Mouse (Mus musculus): ENCODE measurements around the gene Oxsm. TPM values are rescaled to one million over a fixed set of nuclear protein-coding genes. Genes with fewer than 3 reads are reported as not detected.
A peak's percentile ranks its signal among the peaks of the same experiment; 100 is the strongest.

Oxsm gene
- polyA plus RNA-seq, 1 experiment = 3.7 TPM

- Histone ChIP-seq H3K27me3 (ENCODE audit: control insufficient read depth, insufficient read depth, insufficient read length) (no peaks in the 10 kb centered on the region), H3K4me3 (no peak overlapping the region), H3K36me3 (ENCODE audit: control insufficient read depth, insufficient read depth) (no peaks in the 10 kb centered on the region), H3ac (ENCODE audit: control insufficient read depth, insufficient read length) (no peak overlapping the region), H3K4me2 (ENCODE audit: low read depth) (peak overlapping the region; percentile 59), H3K79me2 (ENCODE audit: control insufficient read depth, insufficient read depth) (no peaks in the 10 kb centered on the region)
- no peak for TF ChIP-seq MYOD1 (IDR thresholded peaks at IDR 0.05; ENCODE audit: control insufficient read depth in 1 of 3, insufficient read length in 2 of 3, low read depth in 2 of 3)
- peak in 1 of 3 experiments; percentile 43 for TF ChIP-seq MYOG (IDR thresholded peaks at IDR 0.05; ENCODE audit: control insufficient read depth in 1 of 3, insufficient read depth in 1 of 3, insufficient read length in 2 of 3, low read depth in 2 of 3)
Measured at GRCm38 (mm10) chr14:16200969-16201638, 48.5 kb downstream of the Oxsm start.

GRCm38 (mm10) chr14:16200220-16200912, 49.2 kb downstream of the Oxsm start:
- no peaks in the 10 kb centered on the region for H3K79me2 ChIP-seq (ENCODE audit: control insufficient read depth, insufficient read depth)
- no peak overlapping the region for H3ac ChIP-seq (ENCODE audit: control insufficient read depth, insufficient read length)
- no peaks in the 10 kb centered on the region for H3K27me3 ChIP-seq (ENCODE audit: control insufficient read depth, insufficient read depth, insufficient read length)
- no peaks in the 10 kb centered on the region for H3K36me3 ChIP-seq (ENCODE audit: control insufficient read depth, insufficient read depth)
- no peak overlapping the region for H3K4me3 ChIP-seq
- TF ChIP-seq POLR2A (IDR thresholded peaks at IDR 0.05; ENCODE audit: insufficient read length, low read depth) (no peak), CEBPB (IDR thresholded peaks at IDR 0.05; ENCODE audit: insufficient read depth, poor library complexity, severe bottlenecking) (no peak), TCF12 (IDR thresholded peaks at IDR 0.05; ENCODE audit: insufficient read depth, poor library complexity, severe bottlenecking) (no peak), REST (IDR thresholded peaks at IDR 0.05; ENCODE audit: insufficient read depth, insufficient read length) (no peak), POLR2AphosphoS2 (IDR thresholded peaks at IDR 0.05; ENCODE audit: insufficient read length, low read depth) (no peak), MYOG (IDR thresholded peaks at IDR 0.05; ENCODE audit: control insufficient read depth in 1 of 3, insufficient read depth in 1 of 3, insufficient read length in 2 of 3, low read depth in 2 of 3) (no peak), TCF3 (IDR thresholded peaks at IDR 0.05; ENCODE audit: insufficient read length, low read depth) (no peak), USF1 (IDR thresholded peaks at IDR 0.05; ENCODE audit: low read depth) (no peak), E2F4 (IDR thresholded peaks at IDR 0.05; ENCODE audit: insufficient read depth) (no peak), MYOD1 (IDR thresholded peaks at IDR 0.05; ENCODE audit: control insufficient read depth in 1 of 3, insufficient read length in 2 of 3, low read depth in 2 of 3) (no peak)
- peak overlapping the region; percentile 59 for H3K4me2 ChIP-seq (ENCODE audit: low read depth)

GRCm38 (mm10) chr14:16196518-16196917, 53.1 kb downstream of the Oxsm start:
- TF ChIP-seq REST (IDR thresholded peaks at IDR 0.05; ENCODE audit: insufficient read depth, insufficient read length) (no peak), MYOD1 (IDR thresholded peaks at IDR 0.05; ENCODE audit: control insufficient read depth in 1 of 3, insufficient read length in 2 of 3, low read depth in 2 of 3) (no peak), POLR2AphosphoS2 (IDR thresholded peaks at IDR 0.05; ENCODE audit: insufficient read length, low read depth) (no peak), TCF3 (IDR thresholded peaks at IDR 0.05; ENCODE audit: insufficient read length, low read depth) (no peak), TCF12 (IDR thresholded peaks at IDR 0.05; ENCODE audit: insufficient read depth, poor library complexity, severe bottlenecking) (no peak), POLR2A (IDR thresholded peaks at IDR 0.05; ENCODE audit: insufficient read length, low read depth) (no peak)
- Histone ChIP-seq H3ac (ENCODE audit: control insufficient read depth, insufficient read length) (no peak overlapping the region), H3K4me2 (ENCODE audit: low read depth) (no peak overlapping the region), H3K36me3 (ENCODE audit: control insufficient read depth, insufficient read depth) (no peaks in the 10 kb centered on the region), H3K79me2 (ENCODE audit: control insufficient read depth, insufficient read depth) (no peaks in the 10 kb centered on the region), H3K27me3 (ENCODE audit: control insufficient read depth, insufficient read depth, insufficient read length) (no peaks in the 10 kb centered on the region), H3K4me3 (no peak overlapping the region)

- H3ac ChIP-seq (ENCODE audit: control insufficient read depth, insufficient read length) = no peak overlapping the region
- no peaks in the 10 kb centered on the region for H3K36me3 ChIP-seq (ENCODE audit: control insufficient read depth, insufficient read depth)
- no peaks in the 10 kb centered on the region for H3K27me3 ChIP-seq (ENCODE audit: control insufficient read depth, insufficient read depth, insufficient read length)
- no peak overlapping the region for H3K4me3 ChIP-seq
- H3K4me2 ChIP-seq (ENCODE audit: low read depth) = no peak overlapping the region
- no peak for TF ChIP-seq POLR2A (IDR thresholded peaks at IDR 0.05; ENCODE audit: insufficient read length, low read depth)
- no peak for TF ChIP-seq TCF3 (IDR thresholded peaks at IDR 0.05; ENCODE audit: insufficient read length, low read depth)
- no peak for TF ChIP-seq TCF12 (IDR thresholded peaks at IDR 0.05; ENCODE audit: insufficient read depth, poor library complexity, severe bottlenecking)
- TF ChIP-seq POLR2AphosphoS2 (IDR thresholded peaks at IDR 0.05; ENCODE audit: insufficient read length, low read depth) = no peak
- TF ChIP-seq MYOG (IDR thresholded peaks at IDR 0.05; ENCODE audit: control insufficient read depth in 1 of 3, insufficient read depth in 1 of 3, insufficient read length in 2 of 3, low read depth in 2 of 3) = no peak
- no peaks in the 10 kb centered on the region for H3K79me2 ChIP-seq (ENCODE audit: control insufficient read depth, insufficient read depth)
Measured at GRCm38 (mm10) chr14:16195486-16195885, 54.1 kb downstream of the Oxsm start.

GRCm38 (mm10) chr14:16194125-16194524, 55.5 kb downstream of the Oxsm start:
- Histone ChIP-seq H3K4me3 (no peak overlapping the region), H3K36me3 (ENCODE audit: control insufficient read depth, insufficient read depth) (no peaks in the 10 kb centered on the region), H3K79me2 (ENCODE audit: control insufficient read depth, insufficient read depth) (no peaks in the 10 kb centered on the region), H3K4me2 (ENCODE audit: low read depth) (no peak overlapping the region), H3K27me3 (ENCODE audit: control insufficient read depth, insufficient read depth, insufficient read length) (no peaks in the 10 kb centered on the region), H3ac (ENCODE audit: control insufficient read depth, insufficient read length) (no peak overlapping the region)
- TF ChIP-seq MYOD1 (IDR thresholded peaks at IDR 0.05; ENCODE audit: control insufficient read depth in 1 of 3, insufficient read length in 2 of 3, low read depth in 2 of 3) (no peak), MAX (IDR thresholded peaks at IDR 0.05; ENCODE audit: low read depth) (no peak), SRF (IDR thresholded peaks at IDR 0.05; ENCODE audit: control insufficient read depth, insufficient read length, low read depth) (no peak), POLR2A (IDR thresholded peaks at IDR 0.05; ENCODE audit: insufficient read length, low read depth) (no peak), E2F4 (IDR thresholded peaks at IDR 0.05; ENCODE audit: insufficient read depth) (no peak), USF1 (IDR thresholded peaks at IDR 0.05; ENCODE audit: low read depth) (no peak), POLR2AphosphoS2 (IDR thresholded peaks at IDR 0.05; ENCODE audit: insufficient read length, low read depth) (no peak), MYOG (IDR thresholded peaks at IDR 0.05; ENCODE audit: control insufficient read depth in 1 of 3, insufficient read depth in 1 of 3, insufficient read length in 2 of 3, low read depth in 2 of 3) (no peak), TCF3 (IDR thresholded peaks at IDR 0.05; ENCODE audit: insufficient read length, low read depth) (no peak), TCF12 (IDR thresholded peaks at IDR 0.05; ENCODE audit: insufficient read depth, poor library complexity, severe bottlenecking) (no peak), CEBPB (IDR thresholded peaks at IDR 0.05; ENCODE audit: insufficient read depth, poor library complexity, severe bottlenecking) (no peak), REST (IDR thresholded peaks at IDR 0.05; ENCODE audit: insufficient read depth, insufficient read length) (no peak)

All from myocyte (in vitro differentiated cells).